Mouse (Mus musculus) adrenal gland, adult 2 months (tissue): Measurements from ENCODE around the gene Gsg1l. TPM values are rescaled to one million over a fixed set of nuclear protein-coding genes. Genes with fewer than 3 reads are reported as not detected.

ENCODE experiments used
- DNase-seq: peaks from one replicate; pipeline ENCODE4 v3.0.0; 2021
- polyA plus RNA-seq: library from polyadenylated mRNA; depleted of rRNA; stranded (reverse); fragments of >200 nt; gene quantifications from 2 replicates; pipeline ENCODE4 v1.2.3, GENCODE M21; 2012; rRNA removed
- total RNA-seq, 2 experiments: library from RNA; stranded (reverse); gene quantifications; 2 replicates each; pipeline ENCODE4 v1.2.3; 2021

The Gsg1l gene
- total and polyA plus RNA-seq, 3 experiments: 68.8 to 158 (median 110) TPM

DNA sequence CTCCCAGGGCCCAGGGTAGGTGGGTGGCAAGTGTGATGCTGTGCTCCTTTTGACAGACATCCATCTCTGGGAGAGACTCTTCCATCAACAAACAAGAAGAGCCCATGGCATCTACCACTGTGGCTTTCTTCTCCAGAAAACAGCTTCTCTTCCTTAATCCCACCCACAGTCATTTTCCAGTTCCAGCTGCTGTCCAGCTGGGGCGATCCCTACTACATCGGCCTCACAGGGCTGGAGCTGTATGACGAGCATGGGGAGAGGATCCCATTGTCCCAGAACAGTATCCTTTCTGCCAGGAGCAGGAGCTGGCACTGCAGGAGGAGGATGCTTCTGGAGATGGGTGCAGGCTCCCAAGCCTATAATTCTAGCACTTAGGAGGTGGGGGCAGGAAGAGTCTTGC is 213.6 kb downstream of the Gsg1l start:
- no peak for DNase-seq

DNA sequence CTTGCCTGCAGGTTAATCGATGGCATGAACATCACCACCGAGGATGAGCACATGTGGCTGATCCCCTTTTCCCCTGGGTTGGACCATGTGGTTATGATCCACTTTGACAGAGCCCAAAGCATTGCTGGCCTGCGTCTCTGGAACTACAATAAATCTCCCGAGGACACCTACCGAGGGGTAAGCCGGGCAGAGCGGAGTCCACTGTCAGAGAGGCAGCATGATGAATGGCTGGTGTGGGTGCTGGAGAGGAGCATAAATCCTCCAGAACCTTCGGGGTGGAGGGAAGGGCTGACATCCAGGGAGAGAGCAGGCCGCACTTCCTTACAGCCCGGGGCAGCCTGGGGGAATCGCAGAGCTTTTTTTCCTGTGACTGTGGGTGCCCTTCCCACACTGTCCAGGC is 217.0 kb downstream of the Gsg1l start:
- peak; percentile 74 for DNase-seq

DNA sequence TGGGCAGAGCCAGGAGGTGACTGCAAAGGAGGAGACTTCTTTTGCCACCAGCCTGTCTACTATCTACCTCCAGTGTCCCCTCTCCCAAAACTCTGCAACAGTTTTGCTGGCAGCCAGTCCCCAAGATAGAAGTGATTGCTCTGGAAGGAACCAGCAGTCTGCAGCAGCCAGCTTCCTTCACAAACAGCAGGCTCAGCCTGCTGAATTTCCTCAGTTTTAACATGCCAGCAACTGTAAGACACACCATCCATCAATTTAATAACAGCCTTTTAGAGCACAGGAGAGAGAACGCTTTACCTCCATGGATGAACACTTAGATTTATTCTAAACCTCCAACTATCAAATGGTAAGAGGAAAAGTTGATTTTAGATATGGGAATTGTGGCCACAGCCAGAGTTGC is 218.2 kb downstream of the Gsg1l start:
- no peak for DNase-seq

DNA sequence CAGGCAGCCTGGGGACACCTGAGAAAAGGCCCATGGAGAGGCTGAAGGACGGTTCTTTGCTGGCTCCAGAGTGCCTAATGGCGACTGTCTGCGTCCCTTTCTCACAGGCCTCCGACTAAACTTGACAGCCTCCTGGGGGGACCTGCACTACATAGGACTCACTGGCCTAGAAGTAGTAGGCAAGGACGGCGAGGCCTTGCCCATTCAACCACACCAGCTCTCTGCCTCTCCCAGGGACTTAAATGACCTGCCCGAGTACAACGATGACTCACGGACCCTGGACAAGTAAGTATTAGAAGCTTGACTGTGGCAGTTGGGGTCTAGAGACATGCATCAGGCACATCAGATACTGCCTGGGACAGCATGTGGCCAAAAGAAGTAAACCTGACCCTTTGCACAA is 221.8 kb downstream of the Gsg1l start:
- peak; percentile 64 for DNase-seq

DNA sequence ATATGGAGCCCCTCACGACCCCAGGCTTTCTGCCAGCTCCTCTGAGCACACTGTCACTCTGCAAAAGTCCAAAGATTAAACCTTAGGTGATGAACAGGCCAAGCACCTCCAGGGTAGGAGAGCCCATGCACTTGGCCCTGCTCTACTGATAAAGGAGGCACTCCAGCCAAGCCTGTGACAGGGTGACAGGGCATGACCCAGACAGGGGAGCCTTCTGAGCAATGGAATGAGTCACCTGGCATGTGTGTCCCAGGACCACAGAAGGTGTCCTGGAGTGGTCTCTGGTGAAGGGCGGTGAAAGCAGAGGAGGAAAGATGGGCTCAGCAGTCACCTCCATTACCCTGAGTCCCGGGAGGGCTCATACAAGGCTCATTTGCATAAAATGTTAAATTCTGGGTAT is 222.6 kb downstream of the Gsg1l start:
- peak; percentile 65 for DNase-seq

DNA sequence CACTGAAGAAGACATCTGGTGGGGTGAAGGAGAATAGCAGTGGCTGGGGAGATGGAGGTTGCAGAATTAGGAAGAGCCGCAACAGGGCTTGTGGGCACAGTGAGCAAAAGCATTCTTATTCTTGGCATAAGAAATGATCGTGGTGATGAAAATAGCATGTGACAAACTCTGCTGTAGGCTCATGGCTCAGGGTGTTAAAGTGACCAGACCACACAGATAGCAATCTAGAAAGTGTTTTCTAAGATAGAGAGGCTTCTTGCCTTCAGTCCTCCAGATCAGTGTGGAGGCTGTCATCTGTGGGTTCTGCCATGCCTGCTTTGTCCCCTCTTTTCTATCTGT is 234.7 kb downstream of the Gsg1l start:
- no peak for DNase-seq

DNA sequence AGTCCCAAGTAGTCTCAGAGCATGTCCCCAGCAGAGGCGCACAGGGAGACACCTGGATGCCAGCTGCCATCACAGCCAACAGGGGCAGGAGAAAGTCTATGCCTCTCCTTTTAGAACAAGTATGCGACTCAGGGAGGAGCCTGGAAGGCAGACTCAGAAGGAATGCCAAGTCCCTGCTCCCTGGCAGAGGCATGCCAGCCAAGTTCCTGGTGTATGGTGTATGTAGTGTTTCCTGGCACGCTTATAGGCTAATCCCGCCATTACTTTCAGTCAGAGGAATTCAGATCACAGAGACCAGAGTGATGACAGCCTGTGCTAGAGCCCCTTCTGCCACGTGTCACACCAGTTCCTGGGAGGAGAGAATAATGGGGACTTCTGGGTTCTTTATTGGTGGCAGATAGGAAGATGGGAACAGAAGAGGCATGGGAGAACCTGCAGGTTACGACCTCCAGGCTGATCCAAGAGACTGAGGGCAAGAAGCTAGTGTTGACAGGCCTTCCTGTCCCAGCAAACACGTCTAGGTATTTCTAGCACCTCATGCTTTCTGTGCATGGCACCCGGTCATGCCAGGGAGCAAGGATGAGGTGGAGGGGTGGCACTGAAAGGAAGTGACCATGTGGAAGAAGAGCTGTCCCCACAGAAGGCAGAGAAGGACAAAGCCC is 235.2 kb downstream of the Gsg1l start:
- no peak for DNase-seq

DNA sequence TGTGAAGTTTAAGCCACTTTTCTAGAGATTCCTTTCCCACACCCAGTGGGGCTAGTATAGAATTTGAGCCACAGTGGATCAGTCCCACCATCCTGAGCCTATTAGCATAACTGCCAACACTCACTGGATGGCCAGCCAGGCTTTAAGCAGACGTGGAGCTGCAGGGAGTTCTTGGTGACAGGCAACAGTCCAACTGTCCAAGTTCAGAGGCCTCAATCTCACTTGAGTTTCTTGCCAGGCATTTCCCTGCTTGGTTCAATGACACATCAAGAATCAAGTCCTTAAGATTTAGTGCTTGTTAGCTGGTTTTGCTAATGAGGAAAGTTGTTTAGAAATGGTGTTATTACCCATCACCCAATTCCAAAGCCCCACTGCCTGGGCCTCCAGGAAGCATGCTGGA is 236.6 kb downstream of the Gsg1l start:
- DNase-seq: no peak

DNA sequence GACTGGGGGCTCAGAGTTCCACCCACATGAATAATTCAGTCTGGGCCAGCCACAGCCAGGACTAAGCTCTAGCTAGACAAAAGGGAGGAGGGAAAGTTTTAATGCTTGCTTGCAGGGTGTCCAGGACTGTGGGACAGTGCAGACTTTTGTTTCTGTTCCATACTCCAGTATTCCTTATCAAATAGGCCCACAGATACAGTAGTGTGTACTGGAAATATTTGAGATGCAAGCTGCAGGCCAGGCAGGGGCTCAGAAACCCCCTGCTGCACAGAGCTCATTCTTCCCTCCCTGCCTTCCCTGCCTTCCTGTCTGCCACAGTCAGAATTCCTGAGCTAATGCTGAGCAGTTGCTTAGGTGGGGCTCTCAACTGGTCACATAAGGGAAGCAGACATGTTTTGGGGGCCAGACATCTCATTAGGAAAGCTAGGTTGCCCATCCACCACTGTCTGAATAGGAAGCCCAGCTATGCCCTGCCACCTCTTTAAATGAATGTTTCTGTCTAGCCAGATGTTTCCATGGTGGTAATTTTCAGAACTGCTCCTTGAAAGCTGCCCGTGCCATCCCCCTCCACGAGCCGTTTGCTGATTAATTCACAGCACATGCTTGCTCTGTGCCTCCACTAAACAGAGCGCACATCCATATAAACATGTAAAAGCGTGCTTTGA is 244.0 kb downstream of the Gsg1l start:
- DNase-seq: no peak

DNA sequence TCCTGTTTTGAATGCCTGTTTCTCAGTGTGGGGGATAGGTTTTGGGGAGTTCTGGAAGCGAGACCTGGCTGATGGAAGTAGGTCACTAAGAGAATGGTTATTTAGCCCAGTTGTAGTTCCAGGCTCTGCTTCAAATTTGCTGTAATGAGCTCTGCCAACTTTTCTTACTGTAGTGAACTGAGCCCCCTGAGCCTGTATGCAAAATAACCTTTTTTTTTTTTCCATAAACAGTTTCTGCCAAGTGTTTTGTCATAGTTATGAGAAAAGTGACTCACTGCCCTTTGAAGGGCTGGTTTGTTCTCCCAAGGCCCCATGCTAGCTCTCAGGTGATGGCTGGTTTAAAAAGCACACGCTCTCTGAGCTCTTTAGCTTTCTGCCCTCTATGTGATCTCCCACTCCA is 248.7 kb downstream of the Gsg1l start:
- DNase-seq: no peak

DNA sequence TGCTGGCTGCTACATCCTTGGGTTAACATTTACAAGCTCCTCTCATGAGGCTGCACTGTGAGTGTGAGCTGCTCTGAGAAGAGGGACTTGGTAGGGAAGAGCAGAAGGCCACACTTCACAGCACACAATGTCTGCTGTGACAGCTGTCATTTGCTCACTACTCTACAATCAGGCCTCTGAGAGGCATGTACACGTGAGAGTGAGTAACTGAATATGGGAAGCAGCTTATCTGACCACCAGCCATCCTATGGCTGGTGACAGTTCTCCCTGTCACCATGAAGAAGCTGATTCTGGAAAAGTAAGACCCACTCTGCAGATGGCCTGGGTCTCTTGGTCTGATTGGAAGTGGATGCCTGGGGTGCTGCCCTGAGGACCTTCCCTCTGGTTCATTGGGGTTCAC is 249.4 kb downstream of the Gsg1l start:
- DNase-seq: no peak

DNA sequence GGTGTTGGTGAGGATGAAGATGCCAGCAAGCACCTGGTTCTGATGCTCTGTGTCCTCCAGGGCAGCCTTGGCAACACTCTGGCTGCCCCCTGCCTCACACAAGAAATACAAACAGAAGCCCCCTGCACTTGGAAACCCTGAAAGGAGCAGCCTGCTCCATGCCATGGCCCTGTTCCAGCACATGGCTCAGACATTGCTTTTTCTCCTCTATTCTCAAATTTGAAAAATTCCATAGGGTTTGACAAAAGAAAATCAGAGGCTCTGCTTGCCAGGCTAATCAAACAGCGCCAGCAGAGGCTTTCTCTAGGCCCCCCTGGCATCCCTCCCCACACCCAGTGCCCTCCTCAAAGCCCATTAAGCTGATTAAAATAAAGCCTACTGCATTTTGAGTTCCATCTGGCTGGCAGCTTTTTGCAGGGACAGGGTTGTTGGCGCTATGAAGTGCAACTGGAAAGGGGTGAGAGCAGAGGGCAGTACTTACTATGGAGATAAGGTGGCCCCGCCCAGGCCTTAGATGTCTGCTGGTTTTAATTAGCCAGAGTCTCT is 253.0 kb downstream of the Gsg1l start:
- DNase-seq: no peak

DNA sequence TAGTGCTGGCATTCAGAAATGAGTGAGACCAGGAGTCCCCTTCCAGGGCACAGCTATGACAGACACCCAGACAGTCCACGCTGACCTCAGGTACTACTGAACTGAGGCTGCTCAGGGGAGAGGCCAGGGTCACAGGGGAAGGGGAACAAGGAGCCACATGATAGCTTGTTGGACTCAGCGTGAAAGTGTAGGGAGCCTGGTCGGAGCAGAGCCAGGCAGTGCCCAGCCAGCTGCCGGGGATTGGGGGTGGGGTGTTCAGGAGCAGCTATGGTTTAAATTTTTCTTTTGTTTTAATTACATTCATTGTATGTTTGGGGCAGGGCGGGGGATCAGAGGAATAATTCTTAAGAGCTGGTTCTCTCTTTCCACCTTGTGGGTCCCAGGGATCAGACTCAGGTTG is 253.7 kb downstream of the Gsg1l start:
- no peak for DNase-seq

Other genes with a start within 250 kb of the Gsg1l start
- gene Xpo6, start 118.1 kb upstream of the Gsg1l start, total RNA-seq: 100 to 1,000 TPM in 1 of 2 experiments, 10 to 100 TPM in 1; 87.1 to 100 TPM
- gene Xpo6, start 118.1 kb upstream of the Gsg1l start, polyA plus RNA-seq: 131 and 176 TPM in 2 replicates
- gene Sbk1, start 190.2 kb upstream of the Gsg1l start, total RNA-seq: 10 to 100 TPM; 32.4 to 91.1 TPM
- 112 and 178 TPM in 2 replicates for gene Sbk1, start 190.2 kb upstream of the Gsg1l start, polyA plus RNA-seq